Mouse (Mus musculus): Measurements from ENCODE around the gene Ambra1.

DNA sequence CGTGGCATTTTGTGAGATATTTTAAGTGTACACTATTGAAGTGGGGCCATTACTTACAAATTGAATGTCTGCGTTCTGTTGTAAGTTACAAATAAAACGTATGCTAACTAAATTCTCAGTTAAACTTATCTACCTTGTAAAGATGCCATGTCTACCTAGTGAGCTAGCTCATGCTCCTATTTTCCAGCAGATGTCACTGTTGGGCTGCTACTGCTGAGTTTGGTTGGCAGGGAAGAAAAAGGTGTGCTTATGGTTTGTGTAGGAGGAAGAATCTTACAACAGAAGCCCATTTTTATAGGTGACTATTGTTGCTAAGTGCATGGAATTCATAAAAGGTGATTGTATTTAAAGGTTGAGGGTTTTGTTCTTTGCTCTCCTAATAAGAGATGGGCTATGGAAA lies 49.2 kb downstream of the Ambra1 start:
- TF ChIP-seq GATA1 (IDR thresholded peaks at IDR 0.05; ENCODE audit: borderline replicate concordance, low read length) (no peak), FLI1 (IDR thresholded peaks at IDR 0.05; ENCODE audit: low read length) (no peak)

Data from megakaryocyte, embryonic 14.5 days (primary cell).